Mouse (Mus musculus): ENCODE results near the gene Dcp1a. TPM values are rescaled to one million over a fixed set of nuclear protein-coding genes. Genes with fewer than 3 reads are reported as not detected.
A peak's percentile ranks its signal among the peaks of the same experiment; 100 is the strongest.

The Dcp1a gene
- 16.2 and 16.8 TPM in 2 replicates for polyA plus RNA-seq (2015; fragmentation: Nextera tagmentation; extraction: Ambion mirVana)

DNA sequence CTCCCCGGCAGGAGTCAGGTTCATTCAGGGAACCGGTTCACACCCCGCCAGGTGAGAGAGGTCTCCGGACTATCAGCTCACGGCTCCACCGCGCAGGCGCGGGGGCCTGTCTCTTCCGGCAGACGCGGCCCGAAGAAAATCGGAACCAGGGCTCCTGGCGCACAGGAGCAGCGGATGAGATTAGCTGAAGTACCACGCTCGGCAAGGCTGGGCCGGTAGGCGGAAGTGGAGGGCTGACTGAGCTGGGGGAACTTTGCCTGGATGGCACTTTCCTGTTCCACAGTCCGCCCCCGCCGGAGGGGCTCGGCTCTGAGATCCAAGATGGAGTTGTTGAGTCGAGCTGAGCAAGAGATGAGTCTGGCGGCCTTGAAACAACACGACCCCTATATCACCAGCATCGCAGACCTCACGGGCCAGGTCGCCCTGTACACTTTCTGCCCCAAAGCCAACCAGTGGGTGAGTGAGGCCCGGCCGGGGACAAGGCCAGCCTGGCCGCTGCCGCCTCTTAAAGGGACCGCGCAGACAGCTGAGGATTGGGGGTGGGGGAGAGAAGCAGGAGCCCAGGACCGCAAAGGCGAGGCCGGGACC lies at the start of gene Dcp1a:
Gene Dcp1a (plus strand): TSS at position 175 of the 588 bp plus-strand sequence.
- ATAC-seq (ENCODE audit: low FRiP score) = peak; percentile 100
- under 1% methylated on average over 39 of the region's 39 CpGs for WGBS
- Histone ChIP-seq H3K9ac (replicated peaks) (peak within 1 kb of the TSS; percentile 89), H3K4me1 (peaks cover 22% of the 10 kb centered on the region), H3K4me2 (peak within 1 kb of the TSS; percentile 67), H3K4me3 (replicated peaks) (peak within 1 kb of the TSS; percentile 82), H3K27me3 (replicated peaks) (no peaks in the 10 kb centered on the region), H3K9me3 (replicated peaks) (no peaks in the 10 kb centered on the region), H3K27ac (replicated peaks) (peak within 1 kb of the TSS; percentile 92), H3K36me3 (peaks cover 14% of the 10 kb centered on the region)

DNA sequence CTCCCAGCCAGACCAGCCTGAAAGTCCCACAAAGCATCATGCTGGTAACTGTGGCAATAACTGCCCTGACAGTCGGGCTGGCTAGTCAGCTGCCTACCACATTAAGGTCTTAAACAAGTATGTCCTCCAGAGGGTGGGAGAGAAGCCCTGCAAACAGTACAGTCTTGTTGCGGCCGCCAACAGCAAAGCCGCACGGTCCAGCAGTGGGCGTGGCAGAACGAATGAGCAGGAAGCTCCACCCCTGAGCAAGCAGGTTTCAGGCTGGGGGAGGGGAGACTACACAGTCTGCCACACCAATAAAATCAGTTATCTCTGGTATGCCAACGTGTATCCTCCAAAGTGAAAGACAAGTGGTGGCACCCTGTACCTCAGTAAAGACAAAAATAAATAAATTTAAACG lies 49.7 kb upstream of the Dcp1a start:
- no peaks in the 10 kb centered on the region for H3K36me3 ChIP-seq
- no peak overlapping the region for H3K4me3 ChIP-seq (replicated peaks)
- WGBS = 61% methylated on average over 9 of the region's 9 CpGs
- no peak overlapping the region for H3K4me2 ChIP-seq
- H3K4me1 ChIP-seq = peaks cover 18% of the 10 kb centered on the region
- H3K9me3 ChIP-seq (replicated peaks) = no peaks in the 10 kb centered on the region
- H3K9ac ChIP-seq (replicated peaks) = no peak overlapping the region
- no peak overlapping the region for H3K27ac ChIP-seq (replicated peaks)
- H3K27me3 ChIP-seq (replicated peaks) = no peaks in the 10 kb centered on the region
- ATAC-seq (ENCODE audit: low FRiP score) = no peak

DNA sequence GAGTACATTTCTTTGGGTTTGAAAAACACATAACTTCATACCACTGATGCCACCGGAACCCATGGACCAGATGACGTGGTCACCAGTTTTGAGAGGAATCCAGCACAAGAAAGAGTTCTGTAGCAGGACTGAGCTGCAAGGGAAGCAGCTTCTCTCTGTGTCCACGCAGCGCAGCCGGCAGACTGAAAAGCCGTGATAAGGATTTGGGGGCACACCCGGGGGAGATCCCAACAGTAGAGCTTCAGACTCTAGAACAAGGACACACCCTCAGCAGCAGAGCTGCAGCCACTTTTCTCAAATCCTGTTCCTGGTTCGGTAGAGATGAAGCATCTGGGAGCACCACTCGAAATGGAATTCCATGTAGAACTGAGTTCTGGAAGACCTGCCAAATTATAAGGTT lies 49.3 kb upstream of the Dcp1a start:
- 93% methylated on average over 9 of the region's 9 CpGs for WGBS
- Histone ChIP-seq H3K9ac (replicated peaks) (no peak overlapping the region), H3K9me3 (replicated peaks) (no peaks in the 10 kb centered on the region), H3K4me2 (no peak overlapping the region), H3K36me3 (no peaks in the 10 kb centered on the region), H3K4me3 (replicated peaks) (no peak overlapping the region), H3K27ac (replicated peaks) (no peak overlapping the region), H3K27me3 (replicated peaks) (no peaks in the 10 kb centered on the region), H3K4me1 (peaks cover 16% of the 10 kb centered on the region)
- ATAC-seq (ENCODE audit: low FRiP score) = no peak

- H3K36me3 ChIP-seq = no peaks in the 10 kb centered on the region
- H3K9ac ChIP-seq (replicated peaks) = no peak overlapping the region
- WGBS = 63% methylated on average over 5 of the region's 5 CpGs
- no peak overlapping the region for H3K4me3 ChIP-seq (replicated peaks)
- no peak overlapping the region for H3K4me2 ChIP-seq
- no peak for ATAC-seq (ENCODE audit: low FRiP score)
- peaks cover 11% of the 10 kb centered on the region for H3K4me1 ChIP-seq
- no peaks in the 10 kb centered on the region for H3K9me3 ChIP-seq (replicated peaks)
- H3K27me3 ChIP-seq (replicated peaks) = no peaks in the 10 kb centered on the region
- H3K27ac ChIP-seq (replicated peaks) = no peak overlapping the region
These were observed 48.9 kb upstream of the Dcp1a start for GRCm38 (mm10) chr14:30430446-30430845.

GRCm38 (mm10) chr14:30435316-30435715 lies 44.0 kb upstream of the Dcp1a start:
- 92% methylated on average over 5 of the region's 5 CpGs for WGBS
- Histone ChIP-seq H3K4me2 (no peak overlapping the region), H3K9ac (replicated peaks) (no peak overlapping the region), H3K36me3 (no peaks in the 10 kb centered on the region), H3K27ac (replicated peaks) (no peak overlapping the region), H3K4me1 (no peaks in the 10 kb centered on the region), H3K4me3 (replicated peaks) (no peak overlapping the region), H3K9me3 (replicated peaks) (no peaks in the 10 kb centered on the region), H3K27me3 (replicated peaks) (no peaks in the 10 kb centered on the region)
- no peak for ATAC-seq (ENCODE audit: low FRiP score)

- H3K27ac ChIP-seq (replicated peaks) = no peak overlapping the region
- H3K9me3 ChIP-seq (replicated peaks) = no peaks in the 10 kb centered on the region; the same call in 1 of the 2 replicates
- H3K4me3 ChIP-seq (replicated peaks) = no peak overlapping the region
- WGBS = 80% methylated on average over 3 of the region's 3 CpGs
- H3K27me3 ChIP-seq (replicated peaks) = no peaks in the 10 kb centered on the region
- H3K4me1 ChIP-seq = no peaks in the 10 kb centered on the region
- H3K36me3 ChIP-seq = no peaks in the 10 kb centered on the region
- H3K4me2 ChIP-seq = no peak overlapping the region
- no peak overlapping the region for H3K9ac ChIP-seq (replicated peaks)
- ATAC-seq (ENCODE audit: low FRiP score) = no peak
These were observed 39.4 kb upstream of the Dcp1a start for GRCm38 (mm10) chr14:30439915-30440314.

DNA sequence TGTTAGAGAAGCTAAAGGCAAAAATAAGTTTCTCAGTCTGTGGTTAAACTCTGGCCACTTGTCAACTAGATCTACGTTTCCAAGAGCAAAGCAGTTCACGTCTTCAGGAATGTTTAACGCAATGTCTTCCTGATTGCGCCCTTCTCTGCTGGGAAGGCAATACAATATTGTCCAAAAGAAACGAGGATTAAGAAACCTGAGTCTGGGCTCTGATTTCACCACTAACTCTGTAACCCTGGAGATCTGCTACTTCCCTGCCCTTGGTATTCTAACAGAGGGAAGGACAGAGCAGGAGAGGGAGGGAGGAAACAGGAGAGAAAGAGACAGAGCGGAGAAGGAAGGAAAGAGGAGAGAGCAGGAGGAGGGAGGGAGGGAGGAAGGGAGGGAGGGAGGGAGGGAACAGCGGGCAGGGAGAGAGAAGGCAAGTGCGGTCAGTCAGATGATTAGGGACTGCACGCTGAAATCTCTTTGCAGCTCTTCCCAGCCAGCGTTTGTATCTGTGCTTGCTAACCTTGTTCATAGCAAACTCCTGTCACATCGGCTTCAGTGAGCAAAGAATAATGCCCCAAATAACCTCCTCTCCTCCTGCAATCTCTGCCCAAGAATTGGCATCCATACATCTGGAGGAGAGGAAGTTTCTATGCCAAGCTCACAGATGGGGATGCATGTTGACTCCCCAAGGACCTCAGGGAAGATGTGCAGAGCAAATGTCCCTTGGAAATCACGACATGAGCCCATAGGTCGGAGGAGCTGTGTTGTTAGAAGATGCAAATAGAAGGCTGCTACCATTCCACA lies 23.3 kb upstream of the Dcp1a start:
- Histone ChIP-seq H3K9ac (replicated peaks) (no peak overlapping the region), H3K27me3 (replicated peaks) (no peaks in the 10 kb centered on the region), H3K4me3 (replicated peaks) (no peak overlapping the region), H3K4me2 (peak overlapping the region; percentile 40), H3K27ac (replicated peaks) (no peak overlapping the region), H3K4me1 (peaks cover 14% of the 10 kb centered on the region), H3K36me3 (no peaks in the 10 kb centered on the region), H3K9me3 (replicated peaks) (no peaks in the 10 kb centered on the region)
- WGBS = 21% methylated on average over 13 of the region's 13 CpGs
- ATAC-seq (ENCODE audit: low FRiP score) = no peak

- Histone ChIP-seq H3K4me2 (no peak overlapping the region), H3K27ac (replicated peaks) (no peak overlapping the region), H3K4me3 (replicated peaks) (no peak overlapping the region), H3K9ac (replicated peaks) (no peak overlapping the region), H3K9me3 (replicated peaks) (no peaks in the 10 kb centered on the region), H3K36me3 (no peaks in the 10 kb centered on the region), H3K27me3 (replicated peaks) (0 out of 2 replicates have a peak, but pooled peaks cover 2% of the 10 kb centered on the region), H3K4me1 (peaks cover 14% of the 10 kb centered on the region)
- 71% methylated on average over 7 of the region's 7 CpGs for WGBS
- ATAC-seq (ENCODE audit: low FRiP score) = no peak
These were observed 21.9 kb upstream of the Dcp1a start for GRCm38 (mm10) chr14:30457436-30457835.

DNA sequence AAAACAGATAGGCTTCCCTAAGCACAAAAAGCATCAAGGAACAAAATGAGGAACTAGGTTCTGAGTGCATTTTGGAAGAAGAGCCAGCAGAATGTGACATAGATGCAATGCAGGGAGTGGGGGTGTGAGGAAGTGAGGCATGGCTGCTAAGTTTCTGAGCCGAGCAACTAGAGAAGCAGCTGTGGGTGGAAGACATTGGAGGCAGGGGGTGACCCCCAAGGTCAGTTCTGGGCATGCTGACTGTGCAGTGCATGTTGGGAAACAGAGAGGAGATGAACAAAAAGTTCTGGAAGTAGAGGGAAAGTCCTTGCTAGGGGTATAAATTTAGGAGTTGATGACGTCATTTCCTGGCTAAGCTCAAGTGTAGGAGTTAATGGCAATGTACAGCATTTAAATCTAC lies 21.4 kb upstream of the Dcp1a start:
- H3K36me3 ChIP-seq = no peaks in the 10 kb centered on the region

DNA sequence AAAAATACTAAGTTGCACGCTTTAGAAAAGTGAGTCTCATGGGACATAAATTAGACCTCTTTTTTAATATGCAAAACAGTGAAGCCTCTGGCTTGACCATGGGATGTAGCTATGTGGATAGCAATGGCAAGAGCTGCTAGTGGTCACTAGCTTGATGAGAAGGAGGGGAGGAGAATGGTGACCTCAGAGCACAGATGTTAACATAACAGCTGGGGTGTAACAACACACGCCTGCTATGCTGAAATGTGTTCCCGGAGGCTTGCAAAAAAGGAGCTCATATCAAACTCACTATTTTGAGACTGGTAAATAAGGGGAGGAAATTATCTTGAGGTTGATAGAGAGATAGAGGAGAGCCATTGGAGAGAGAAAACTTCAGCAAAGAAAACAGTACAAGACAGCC lies 20.5 kb upstream of the Dcp1a start:
- Histone ChIP-seq H3K36me3 (no peaks in the 10 kb centered on the region), H3K27me3 (replicated peaks) (0 out of 2 replicates have a peak, but pooled peaks cover 2% of the 10 kb centered on the region), H3K4me3 (replicated peaks) (no peak overlapping the region), H3K9ac (replicated peaks) (no peak overlapping the region), H3K4me2 (no peak overlapping the region), H3K27ac (replicated peaks) (no peak overlapping the region), H3K4me1 (peaks cover 14% of the 10 kb centered on the region), H3K9me3 (replicated peaks) (no peaks in the 10 kb centered on the region)
- no peak for ATAC-seq (ENCODE audit: low FRiP score)
- 82% methylated on average over 3 of the region's 3 CpGs for whole genome bisulfite sequencing

More for the DNA sequence above, 21.4 kb upstream of the Dcp1a start:
- Histone ChIP-seq H3K4me2 (no peak overlapping the region), H3K9ac (replicated peaks) (no peak overlapping the region), H3K27me3 (replicated peaks) (0 out of 2 replicates have a peak, but pooled peaks cover 2% of the 10 kb centered on the region), H3K4me1 (peaks cover 14% of the 10 kb centered on the region), H3K27ac (replicated peaks) (no peak overlapping the region), H3K9me3 (replicated peaks) (no peaks in the 10 kb centered on the region), H3K4me3 (replicated peaks) (no peak overlapping the region)
- WGBS = 54% methylated on average over 2 of the region's 2 CpGs
- ATAC-seq (ENCODE audit: low FRiP score) = no peak

DNA sequence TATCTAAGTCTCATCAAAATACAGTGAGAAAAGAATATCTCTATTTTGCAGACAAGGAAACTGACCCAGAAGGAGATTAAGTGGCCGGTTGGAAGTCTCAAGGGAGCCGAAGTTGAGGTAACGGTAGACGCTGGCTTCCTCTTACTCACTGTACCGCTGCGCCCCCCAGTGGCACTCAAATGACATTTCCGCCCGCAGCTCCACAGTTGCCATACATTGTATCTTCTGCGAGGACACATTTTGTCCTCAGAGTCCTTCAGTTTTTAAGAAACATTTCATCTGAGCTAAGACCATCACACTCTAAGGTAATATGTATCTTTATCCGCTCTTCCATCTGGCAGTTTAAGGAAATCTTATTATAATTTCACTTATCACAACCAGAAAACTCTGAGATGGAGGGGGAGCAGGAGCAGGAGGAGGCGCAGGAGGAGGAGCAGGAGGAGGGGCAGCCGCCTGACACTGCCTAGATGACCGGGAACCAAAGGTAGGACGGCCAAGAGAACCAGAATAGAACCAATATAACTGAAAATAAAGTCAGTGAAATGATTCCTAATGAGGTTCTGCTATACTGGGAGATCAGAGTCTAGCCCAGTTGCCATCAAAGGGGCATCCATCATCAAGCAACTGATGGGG lies 19.3 kb upstream of the Dcp1a start:
- H3K9me3 ChIP-seq (replicated peaks) = no peaks in the 10 kb centered on the region
- no peak overlapping the region for H3K27ac ChIP-seq (replicated peaks)
- no peak overlapping the region for H3K4me3 ChIP-seq (replicated peaks)
- H3K4me1 ChIP-seq = peaks cover 14% of the 10 kb centered on the region
- no peak; the same call in 1 of the 2 replicates for ATAC-seq (ENCODE audit: low FRiP score)
- 0 out of 2 replicates have a peak, but pooled peaks cover 2% of the 10 kb centered on the region for H3K27me3 ChIP-seq (replicated peaks)
- H3K36me3 ChIP-seq = no peaks in the 10 kb centered on the region
- peak overlapping the region; percentile 31 for H3K4me2 ChIP-seq
- H3K9ac ChIP-seq (replicated peaks) = 0 out of 2 replicates have a peak overlapping the region, but pooled peaks have one; percentile 10
- 4% methylated on average over 14 of the region's 14 CpGs for WGBS
